Mouse (Mus musculus): ENCODE measurements around the gene Krtap4-9. TPM values are rescaled to one million over a fixed set of nuclear protein-coding genes. Genes with fewer than 3 reads are reported as not detected.
"Not testable (repeated sequence)": the region's sequence is repeated elsewhere in the genome, so short reads cannot be mapped to it uniquely, and the experiment has no call there.

Krtap4-9 gene
- not detected in 2 replicates for polyA plus RNA-seq (2015; fragmentation: Nextera tagmentation; extraction: Ambion mirVana)

GRCm38 (mm10) chr11:99784900-99785299, at the start of gene Krtap4-9:
Krtap4-9 (plus strand) TSS chr11:99785200.
- ATAC-seq; H3K27me3 ChIP-seq (replicated peaks; ENCODE audit: control insufficient read depth, insufficient read depth, low read length); H3K9ac ChIP-seq (ENCODE audit: low read depth, low read length); H3K4me2 ChIP-seq (ENCODE audit: low read depth, low read length); H3K36me3 ChIP-seq (ENCODE audit: control insufficient read depth, insufficient read depth, low read length); H3K4me3 ChIP-seq (ENCODE audit: low read length); H3K27ac ChIP-seq (ENCODE audit: low read length); H3K9me3 ChIP-seq (ENCODE audit: control insufficient read depth, low read length); H3K4me1 ChIP-seq (ENCODE audit: control insufficient read depth, insufficient read depth, low read length): not testable (repeated sequence)

GRCm38 (mm10) chr11:99743985-99744384, 41.0 kb upstream of the Krtap4-9 start:
- 73% methylated on average over 3 of the region's 3 CpGs for WGBS

GRCm38 (mm10) chr11:99758877-99759276, 26.1 kb upstream of the Krtap4-9 start:
- Histone ChIP-seq H3K9me3 (ENCODE audit: control insufficient read depth, low read length) (no peaks in the 10 kb centered on the region), H3K4me3 (ENCODE audit: low read length) (no peak overlapping the region), H3K4me2 (ENCODE audit: low read depth, low read length) (no peak overlapping the region), H3K27ac (ENCODE audit: low read length) (no peak overlapping the region), H3K27me3 (replicated peaks; ENCODE audit: control insufficient read depth, insufficient read depth, low read length) (no peaks in the 10 kb centered on the region), H3K4me1 (ENCODE audit: control insufficient read depth, insufficient read depth, low read length) (no peaks in the 10 kb centered on the region), H3K36me3 (ENCODE audit: control insufficient read depth, insufficient read depth, low read length) (no peaks in the 10 kb centered on the region), H3K9ac (ENCODE audit: low read depth, low read length) (no peak overlapping the region)
- 93% methylated on average over 1 of the region's 1 CpGs for WGBS
- no peak for ATAC-seq

More at GRCm38 (mm10) chr11:99743985-99744384, 41.0 kb upstream of the Krtap4-9 start:
- no peaks in the 10 kb centered on the region for H3K36me3 ChIP-seq (ENCODE audit: control insufficient read depth, insufficient read depth, low read length)
- no peak overlapping the region for H3K4me3 ChIP-seq (ENCODE audit: low read length)
- no peak for ATAC-seq
- no peaks in the 10 kb centered on the region for H3K9me3 ChIP-seq (ENCODE audit: control insufficient read depth, low read length)
- H3K27ac ChIP-seq (ENCODE audit: low read length) = no peak overlapping the region
- no peaks in the 10 kb centered on the region for H3K4me1 ChIP-seq (ENCODE audit: control insufficient read depth, insufficient read depth, low read length)
- H3K4me2 ChIP-seq (ENCODE audit: low read depth, low read length) = no peak overlapping the region
- no peaks in the 10 kb centered on the region for H3K27me3 ChIP-seq (replicated peaks; ENCODE audit: control insufficient read depth, insufficient read depth, low read length)
- H3K9ac ChIP-seq (ENCODE audit: low read depth, low read length) = no peak overlapping the region

GRCm38 (mm10) chr11:99768410-99768809, 16.6 kb upstream of the Krtap4-9 start:
- H3K9me3 ChIP-seq (ENCODE audit: control insufficient read depth, low read length) = no peaks in the 10 kb centered on the region
- H3K36me3 ChIP-seq (ENCODE audit: control insufficient read depth, insufficient read depth, low read length) = no peaks in the 10 kb centered on the region
- H3K4me1 ChIP-seq (ENCODE audit: control insufficient read depth, insufficient read depth, low read length) = no peaks in the 10 kb centered on the region
- H3K4me2 ChIP-seq (ENCODE audit: low read depth, low read length) = no peak overlapping the region
- no peak overlapping the region for H3K9ac ChIP-seq (ENCODE audit: low read depth, low read length)
- ATAC-seq = no peak
- no peaks in the 10 kb centered on the region for H3K27me3 ChIP-seq (replicated peaks; ENCODE audit: control insufficient read depth, insufficient read depth, low read length)
- WGBS = 77% methylated on average over 2 of the region's 2 CpGs
- no peak overlapping the region for H3K4me3 ChIP-seq (ENCODE audit: low read length)
- no peak overlapping the region for H3K27ac ChIP-seq (ENCODE audit: low read length)

GRCm38 (mm10) chr11:99772813-99773212, 12.2 kb upstream of the Krtap4-9 start, which contains the start of gene Gm11595:
Gm11595 (minus strand) TSS chr11:99772913.
- H3K27me3 ChIP-seq (replicated peaks; ENCODE audit: control insufficient read depth, insufficient read depth, low read length); H3K27ac ChIP-seq (ENCODE audit: low read length); H3K4me2 ChIP-seq (ENCODE audit: low read depth, low read length); H3K4me1 ChIP-seq (ENCODE audit: control insufficient read depth, insufficient read depth, low read length); H3K9ac ChIP-seq (ENCODE audit: low read depth, low read length); ATAC-seq; H3K36me3 ChIP-seq (ENCODE audit: control insufficient read depth, insufficient read depth, low read length); H3K4me3 ChIP-seq (ENCODE audit: low read length); H3K9me3 ChIP-seq (ENCODE audit: control insufficient read depth, low read length): not testable (repeated sequence)

- Histone ChIP-seq H3K4me1 (ENCODE audit: control insufficient read depth, insufficient read depth, low read length) (no peaks in the 10 kb centered on the region), H3K9ac (ENCODE audit: low read depth, low read length) (no peak overlapping the region), H3K27ac (ENCODE audit: low read length) (no peak overlapping the region), H3K9me3 (ENCODE audit: control insufficient read depth, low read length) (no peaks in the 10 kb centered on the region), H3K36me3 (ENCODE audit: control insufficient read depth, insufficient read depth, low read length) (no peaks in the 10 kb centered on the region), H3K4me3 (ENCODE audit: low read length) (no peak overlapping the region), H3K27me3 (replicated peaks; ENCODE audit: control insufficient read depth, insufficient read depth, low read length) (no peaks in the 10 kb centered on the region), H3K4me2 (ENCODE audit: low read depth, low read length) (no peak overlapping the region)
- WGBS = 58% methylated on average over 7 of the region's 7 CpGs
- no peak for ATAC-seq
Measured at GRCm38 (mm10) chr11:99778401-99778800, 6.6 kb upstream of the Krtap4-9 start.

GRCm38 (mm10) chr11:99780604-99781003, 4.4 kb upstream of the Krtap4-9 start, which contains the start of gene Krtap4-8:
Krtap4-8 (minus strand) TSS chr11:99780704.
- H3K9ac ChIP-seq (ENCODE audit: low read depth, low read length) = no peak within 1 kb of the TSS
- no peak within 1 kb of the TSS for H3K4me3 ChIP-seq (ENCODE audit: low read length)
- H3K27ac ChIP-seq (ENCODE audit: low read length) = no peak within 1 kb of the TSS
- no peaks in the 10 kb centered on the region for H3K36me3 ChIP-seq (ENCODE audit: control insufficient read depth, insufficient read depth, low read length)
- ATAC-seq = no peak
- no peaks in the 10 kb centered on the region for H3K27me3 ChIP-seq (replicated peaks; ENCODE audit: control insufficient read depth, insufficient read depth, low read length)
- H3K4me1 ChIP-seq (ENCODE audit: control insufficient read depth, insufficient read depth, low read length) = no peaks in the 10 kb centered on the region
- WGBS = 97% methylated on average over 2 of the region's 2 CpGs
- no peak within 1 kb of the TSS for H3K4me2 ChIP-seq (ENCODE audit: low read depth, low read length)
- H3K9me3 ChIP-seq (ENCODE audit: control insufficient read depth, low read length) = no peaks in the 10 kb centered on the region

- Histone ChIP-seq H3K36me3 (ENCODE audit: control insufficient read depth, insufficient read depth, low read length) (no peaks in the 10 kb centered on the region), H3K27ac (ENCODE audit: low read length) (no peak within 1 kb of the TSS), H3K4me3 (ENCODE audit: low read length) (no peak within 1 kb of the TSS), H3K4me2 (ENCODE audit: low read depth, low read length) (no peak within 1 kb of the TSS), H3K9me3 (ENCODE audit: control insufficient read depth, low read length) (no peaks in the 10 kb centered on the region), H3K4me1 (ENCODE audit: control insufficient read depth, insufficient read depth, low read length) (no peaks in the 10 kb centered on the region), H3K27me3 (replicated peaks; ENCODE audit: control insufficient read depth, insufficient read depth, low read length) (no peaks in the 10 kb centered on the region), H3K9ac (ENCODE audit: low read depth, low read length) (no peak within 1 kb of the TSS)
- ATAC-seq = no peak
- WGBS = 78% methylated on average over 2 of the region's 2 CpGs
Measured at GRCm38 (mm10) chr11:99793367-99793766, 8.4 kb downstream of the Krtap4-9 start, which contains the start of gene Gm11596. Gm11596 (minus strand) TSS chr11:99793467.

GRCm38 (mm10) chr11:99798832-99799231, 13.8 kb downstream of the Krtap4-9 start, which contains the start of gene Gm11569:
Gm11569 (minus strand) TSS chr11:99798932.
- not testable (repeated sequence) for H3K27me3 ChIP-seq (replicated peaks; ENCODE audit: control insufficient read depth, insufficient read depth, low read length); H3K9me3 ChIP-seq (ENCODE audit: control insufficient read depth, low read length); H3K4me2 ChIP-seq (ENCODE audit: low read depth, low read length); H3K4me3 ChIP-seq (ENCODE audit: low read length); H3K27ac ChIP-seq (ENCODE audit: low read length); H3K36me3 ChIP-seq (ENCODE audit: control insufficient read depth, insufficient read depth, low read length); H3K4me1 ChIP-seq (ENCODE audit: control insufficient read depth, insufficient read depth, low read length); H3K9ac ChIP-seq (ENCODE audit: low read depth, low read length); ATAC-seq
- no CpG with 5 or more reads among the region's 1 CpGs for WGBS

GRCm38 (mm10) chr11:99804346-99804745, 19.3 kb downstream of the Krtap4-9 start, which contains the start of gene Gm11554:
Gm11554 (minus strand) TSS chr11:99804446.
- H3K9me3 ChIP-seq (ENCODE audit: control insufficient read depth, low read length); H3K27me3 ChIP-seq (replicated peaks; ENCODE audit: control insufficient read depth, insufficient read depth, low read length); H3K4me3 ChIP-seq (ENCODE audit: low read length); ATAC-seq; H3K4me1 ChIP-seq (ENCODE audit: control insufficient read depth, insufficient read depth, low read length); H3K9ac ChIP-seq (ENCODE audit: low read depth, low read length); H3K27ac ChIP-seq (ENCODE audit: low read length); H3K36me3 ChIP-seq (ENCODE audit: control insufficient read depth, insufficient read depth, low read length); H3K4me2 ChIP-seq (ENCODE audit: low read depth, low read length): not testable (repeated sequence)
- WGBS = no CpG with 5 or more reads among the region's 1 CpGs

Data from intestine, embryonic 16.5 days (tissue).